ENCODE assay signal across 9 mouse cellular contexts in genomic region chr10:8945195-8945751, GRCm38 (mm10). TPM values are rescaled to one million over a fixed set of nuclear protein-coding genes. Genes with fewer than 3 reads are reported as not detected.
DNase-seq lines count a peak whose midpoint lies in the region; ATAC-seq and TF ChIP-seq lines count a peak whose summit lies in the region.
"Had no signal": no experiment of that assay in that cellular context is flagged by ENCODE, and none has a peak within 500 bp of the region (broad histone marks: within the 10 kb centered on the region; RNA-seq: fewer than 3 reads in every experiment).

No protein-coding gene starts in this region.

- H3K9ac ChIP-seq in limb, embryonic 11.5 days (ENCODE audit: low read length), result no peak overlapping the region; the same call in 1 of the 2 replicates

- peak; percentile 44; the same call in 1 of the 2 replicates for ATAC-seq in limb, embryonic 11.5 days (ENCODE audit: insufficient number of reproducible peaks, low FRiP score, low TSS enrichment, low read depth)

- H3K27me3 ChIP-seq in limb, embryonic 11.5 days (ENCODE audit: control insufficient read depth, insufficient read depth, low read length), result no peaks in the 10 kb centered on the region

- no peaks in the 10 kb centered on the region for H3K9me3 ChIP-seq in limb, embryonic 11.5 days (ENCODE audit: control insufficient read depth, low read length)

- no peak overlapping the region for H3K27ac ChIP-seq in limb, embryonic 11.5 days (replicated peaks; ENCODE audit: low read depth, low read length)
- H3K27ac ChIP-seq in olfactory bulb, adult 2 months (ENCODE audit: insufficient read depth, low read depth, low read length), result 0 out of 2 replicates have a peak overlapping the region, but pooled peaks have one; percentile 4

- H3K4me3 ChIP-seq in limb, embryonic 11.5 days (ENCODE audit: low read depth, low read length), result no peak overlapping the region
- no peak overlapping the region for H3K4me3 ChIP-seq in olfactory bulb, adult 2 months (ENCODE audit: insufficient read depth, low read depth, low read length)

- H3K4me2 ChIP-seq in limb, embryonic 11.5 days (ENCODE audit: low read depth, severe bottlenecking), result peak overlapping the region; percentile 34

- peaks cover 7% of the 10 kb centered on the region; the same call in 1 of the 2 replicates for H3K4me1 ChIP-seq in limb, embryonic 11.5 days (ENCODE audit: control insufficient read depth, insufficient read depth, low read length)
- no peaks in the 10 kb centered on the region for H3K4me1 ChIP-seq in olfactory bulb, adult 2 months (ENCODE audit: control insufficient read depth, insufficient read depth, low read length)

- TF ChIP-seq CTCF in olfactory bulb, adult 2 months (IDR thresholded peaks at IDR 0.05; ENCODE audit: insufficient read depth, low read depth, low read length), result no peak

- no peak for TF ChIP-seq POLR2A in olfactory bulb, adult 2 months (IDR thresholded peaks at IDR 0.05; ENCODE audit: insufficient read depth, low read depth, low read length)

- 28% methylated on average over 17 of the region's 17 CpGs for WGBS in limb, embryonic 11.5 days
- WGBS in olfactory bulb, adult 2 months, result 64% methylated on average over 17 of the region's 17 CpGs

- no peaks in the 10 kb centered on the region for H3K36me3 ChIP-seq in limb, embryonic 11.5 days (ENCODE audit: control insufficient read depth, insufficient read depth, low read length)

- peak; percentile 53 for DNase-seq in kidney, postnatal 10 days
- no peak for DNase-seq in kidney, adult 18-20 months
- peak; percentile 59 for DNase-seq in forelimb bud, embryonic 11.5 days (ENCODE audit: low read depth, low spot score)
- DNase-seq in limb, embryonic 11.5 days (ENCODE audit: low spot score), result peak; percentile 54
- DNase-seq in spleen, postnatal 10 days (ENCODE audit: low spot score in 2 of 2), result no peak
- DNase-seq in left cerebral cortex, postnatal 36 days (ENCODE audit: low spot score in 2 of 2), result no peak
- no peak for DNase-seq in left cerebral cortex, postnatal 25 days (ENCODE audit: low spot score in 2 of 2)

- intact Hi-C loops in left cerebral cortex, postnatal 36 days (cut with DNase I), result loop anchor here (10.0 kb wide), 1 partner anchor 60 kb away; the partner anchor contains the start of gene Sash1
- intact Hi-C loops in left cerebral cortex, postnatal 25 days (cut with DNase I), result no loop called here

RNA-seq across cellular contexts. Expression of gene Sash1, which starts 59.4 kb away (rescaled TPM):
- polyA plus RNA-seq in limb, embryonic 11.5 days (2014; fragmentation: Nextera tagmentation; extraction: Ambion mirVana), result 5.2 and 5.8 TPM in 2 replicates
- polyA plus RNA-seq in olfactory bulb, adult 2 months (2012; ENCODE audit: insufficient read depth, insufficient read length, low replicate concordance, missing spikeins), result not detected in 2 replicates
- total RNA-seq in left cerebral cortex, postnatal 36 days (2021), result 10 to 100 TPM; 47.9 to 50.6 TPM
- total RNA-seq in left cerebral cortex, postnatal 25 days (2021), result 10 to 100 TPM; 50.2 to 50.5 TPM
- total RNA-seq: MEL had no signal

Comparison
In these comparisons a context has a peak if more than half of its experiments do, and no peak if none do; other contexts are left out.
1. DNase-seq: peak in kidney, postnatal 10 days (single experiment), forelimb bud, embryonic 11.5 days (single experiment) and limb, embryonic 11.5 days (single experiment); none in kidney, adult 18-20 months (single experiment), spleen, postnatal 10 days (0 of 2), left cerebral cortex, postnatal 36 days (0 of 2) and left cerebral cortex, postnatal 25 days (0 of 2).